ENCODE assay signal across 8 mouse cellular contexts in the genomic region with DNA sequence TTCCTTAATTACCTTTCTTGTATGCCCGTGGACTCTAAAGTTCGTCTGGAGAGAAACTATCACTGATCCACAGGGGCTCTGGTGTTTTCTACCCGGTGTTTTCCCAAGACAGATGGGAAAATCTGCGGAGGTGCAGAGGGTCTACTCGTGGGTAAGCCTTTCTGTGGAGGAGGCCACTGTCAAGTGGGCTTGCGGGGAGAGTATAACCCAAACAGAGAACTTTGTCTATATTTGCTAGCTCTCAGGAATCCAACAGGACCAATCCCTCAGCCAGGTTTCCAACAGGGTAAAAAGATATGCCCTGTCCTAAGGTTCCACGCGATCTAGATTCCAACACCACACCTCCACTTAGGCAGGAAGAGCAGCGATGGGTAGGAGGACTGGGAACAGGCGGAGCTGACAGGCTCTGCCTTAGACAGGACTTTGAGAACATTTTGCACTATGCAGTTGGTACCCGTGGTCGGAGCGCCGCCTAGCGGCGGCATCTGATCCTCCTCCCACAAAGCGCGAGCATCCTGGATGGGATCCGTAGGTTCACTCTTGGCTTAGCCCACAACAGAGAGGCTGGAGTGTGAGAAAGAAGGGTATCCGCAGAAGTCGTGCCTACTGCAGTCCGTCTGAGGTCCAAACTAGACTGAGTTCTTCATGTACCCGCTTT. TPM values are rescaled to one million over a fixed set of nuclear protein-coding genes. Genes with fewer than 3 reads are reported as not detected.
DNase-seq lines count a peak whose midpoint lies in the region; ATAC-seq lines count a peak whose summit lies in the region.

No protein-coding gene starts in this region.

- no peaks in the 10 kb centered on the region for H3K4me1 ChIP-seq in liver, embryonic 12.5 days
- peaks cover 4% of the 10 kb centered on the region; the same call in 1 of the 2 replicates for H3K4me1 ChIP-seq in midbrain, embryonic 11.5 days (ENCODE audit: control insufficient read depth, insufficient read depth, low read length)

- ATAC-seq in liver, embryonic 12.5 days, result no peak
- peak; percentile 82 for ATAC-seq in midbrain, embryonic 11.5 days (ENCODE audit: low FRiP score)

- 16% methylated on average over 23 of the region's 23 CpGs for WGBS in liver, embryonic 12.5 days (ENCODE audit: insufficient replicate concordance)
- WGBS in midbrain, embryonic 11.5 days, result 19% methylated on average over 23 of the region's 23 CpGs

- no peak overlapping the region for H3K4me3 ChIP-seq in liver, embryonic 12.5 days
- no peak overlapping the region for H3K4me3 ChIP-seq in midbrain, embryonic 11.5 days (ENCODE audit: low read depth, low read length)

- no peaks in the 10 kb centered on the region for H3K9me3 ChIP-seq in liver, embryonic 12.5 days (replicated peaks)
- no peaks in the 10 kb centered on the region for H3K9me3 ChIP-seq in midbrain, embryonic 11.5 days (ENCODE audit: control insufficient read depth, low read length)

- H3K27ac ChIP-seq in liver, embryonic 12.5 days, result no peak overlapping the region
- H3K27ac ChIP-seq in midbrain, embryonic 11.5 days (ENCODE audit: low read depth, low read length), result no peak overlapping the region

- intact Hi-C loops in left cerebral cortex, postnatal 10 days (cut with DNase I), result loop anchor here (2.0 to 5.0 kb wide), 2 partner anchors 250 to 265 kb away; a partner anchor contains a TSS

- H3K4me2 ChIP-seq in liver, embryonic 12.5 days, result no peak overlapping the region
- no peak overlapping the region for H3K4me2 ChIP-seq in midbrain, embryonic 11.5 days

- H3K36me3 ChIP-seq in liver, embryonic 12.5 days, result no peaks in the 10 kb centered on the region
- H3K36me3 ChIP-seq in midbrain, embryonic 11.5 days (ENCODE audit: control insufficient read depth, insufficient read depth, low read length), result no peaks in the 10 kb centered on the region

- DNase-seq in liver, result peak; percentile 76
- DNase-seq in cerebellum, postnatal 14 days, result peak; percentile 89 to 93
- DNase-seq in frontal cortex, postnatal 36 days (ENCODE audit: low spot score in 2 of 2), result peak; percentile 59 to 84
- DNase-seq in induced T-regulatory cell, adult 2 months (ENCODE audit: low read depth), result peak; percentile 72
- peak; percentile 38 to 77 for DNase-seq in left cerebral cortex, postnatal 10 days (ENCODE audit: extremely low spot score in 1 of 2, low spot score in 2 of 2)
- peak; percentile 98 for DNase-seq in midbrain, embryonic 11.5 days (ENCODE audit: low spot score, missing footprints)
- DNase-seq in skeletal muscle tissue, adult 2 months (ENCODE audit: low read depth, low spot score), result peak; percentile 44

- H3K27me3 ChIP-seq in liver, embryonic 12.5 days (replicated peaks), result peaks cover 34% of the 10 kb centered on the region
- no peaks in the 10 kb centered on the region for H3K27me3 ChIP-seq in midbrain, embryonic 11.5 days (ENCODE audit: control insufficient read depth, insufficient read depth, low read length)

- no peak overlapping the region for H3K9ac ChIP-seq in liver, embryonic 12.5 days
- H3K9ac ChIP-seq in midbrain, embryonic 11.5 days (ENCODE audit: low read length), result no peak overlapping the region

RNA-seq across cellular contexts. Expression of a gene that starts 46.9 kb away (rescaled TPM):
- not detected in 2 replicates for polyA plus RNA-seq in liver, embryonic 12.5 days (2016; fragmentation: Nextera tagmentation; extraction: Ambion mirVana)
- under 1 TPM; 0.09 to 0.14 TPM for total RNA-seq in left cerebral cortex, postnatal 10 days (2021)
- not detected in 2 replicates for polyA plus RNA-seq in midbrain, embryonic 11.5 days (2014; fragmentation: Nextera tagmentation; extraction: Ambion mirVana)

Comparison
In these comparisons a context has a peak if more than half of its experiments do, and no peak if none do; other contexts are left out.
1. DNase-seq: peak in every context shown above with its lines; median percentile 98 in midbrain, embryonic 11.5 days; 91 in cerebellum, postnatal 14 days; 76 in liver; 72 in induced T-regulatory cell, adult 2 months; 72 in frontal cortex, postnatal 36 days; 58 in left cerebral cortex, postnatal 10 days; 44 in skeletal muscle tissue, adult 2 months.